8 mouse cellular contexts compared by ENCODE assay signal in genomic region chr2:163438619-163439451, GRCm38 (mm10). TPM values are rescaled to one million over a fixed set of nuclear protein-coding genes. Genes with fewer than 3 reads are reported as not detected.
DNase-seq lines count a peak whose midpoint lies in the region; ATAC-seq and TF ChIP-seq lines count a peak whose summit lies in the region.

No protein-coding gene starts in this region.

- TF ChIP-seq POLR2A in testis, adult 2 months (IDR thresholded peaks at IDR 0.05; ENCODE audit: control insufficient read depth, low read depth, low read length): no peak

- peak overlapping the region; percentile 75 for H3K9ac ChIP-seq in forebrain, embryonic 11.5 days (ENCODE audit: low read length)
- 0 out of 2 replicates have a peak overlapping the region, but pooled peaks have one; percentile 31 for H3K9ac ChIP-seq in intestine, embryonic 16.5 days (ENCODE audit: low read depth, low read length)

- TF ChIP-seq CTCF in testis, adult 2 months (IDR thresholded peaks at IDR 0.05; ENCODE audit: control insufficient read depth, insufficient read depth, insufficient replicate concordance, low read depth, low read length): no peak

- DNase-seq in left cerebral cortex, postnatal 4 days: peak; percentile 32
- DNase-seq in left cerebral cortex, postnatal 14 days (ENCODE audit: low spot score in 2 of 2): no peak
- DNase-seq in adrenal gland, postnatal 36 days: peak; percentile 65 to 77
- DNase-seq in forebrain, embryonic 11.5 days (ENCODE audit: low spot score): peak; percentile 75
- no peak for DNase-seq in spleen, adult 12 weeks (ENCODE audit: low spot score)

- H3K27me3 ChIP-seq in forebrain, embryonic 11.5 days (ENCODE audit: control insufficient read depth, insufficient read depth, low read length): peaks cover 3% of the 10 kb centered on the region; the same call in 1 of the 2 replicates
- peaks cover 9% of the 10 kb centered on the region for H3K27me3 ChIP-seq in intestine, embryonic 16.5 days (replicated peaks; ENCODE audit: control insufficient read depth, insufficient read depth, low read length)
- H3K27me3 ChIP-seq in testis, adult 2 months (ENCODE audit: control insufficient read depth, insufficient read depth, low read length): no peaks in the 10 kb centered on the region

- 3% methylated on average over 28 of the region's 30 CpGs for WGBS in forebrain, embryonic 11.5 days
- 1% methylated on average over 30 of the region's 30 CpGs for WGBS in intestine, embryonic 16.5 days

- no peaks in the 10 kb centered on the region for H3K4me1 ChIP-seq in forebrain, embryonic 11.5 days (replicated peaks; ENCODE audit: control insufficient read depth, insufficient read depth, low read length)
- peaks cover 6% of the 10 kb centered on the region; the same call in 1 of the 2 replicates for H3K4me1 ChIP-seq in intestine, embryonic 16.5 days (ENCODE audit: control insufficient read depth, insufficient read depth, low read length)
- H3K4me1 ChIP-seq in testis, adult 2 months (ENCODE audit: control insufficient read depth, insufficient read depth, low read length): peaks cover 7% of the 10 kb centered on the region

- peak; percentile 58; the same call in 1 of the 2 replicates for ATAC-seq in forebrain, embryonic 11.5 days (replicated peaks; ENCODE audit: low FRiP score)
- ATAC-seq in intestine, embryonic 16.5 days: no peak; the same call in 1 of the 2 replicates
- peak; percentile 65; the same call in 1 of the 2 replicates for ATAC-seq in megakaryocyte-erythroid progenitor cell, adult 5-6 weeks (replicated peaks; ENCODE audit: low FRiP score, low TSS enrichment, poor library complexity, severe bottlenecking)

- peak overlapping the region; percentile 19; the same call in 1 of the 2 replicates for H3K27ac ChIP-seq in forebrain, embryonic 11.5 days (ENCODE audit: low read depth, low read length)
- H3K27ac ChIP-seq in intestine, embryonic 16.5 days (ENCODE audit: low read length): no peak overlapping the region
- no peak overlapping the region for H3K27ac ChIP-seq in testis, adult 2 months (ENCODE audit: control insufficient read depth, insufficient read depth, low read depth, low read length)

- H3K4me3 ChIP-seq in forebrain, embryonic 11.5 days (ENCODE audit: low read depth, low read length): peak overlapping the region; percentile 54
- peak overlapping the region; percentile 39 for H3K4me3 ChIP-seq in intestine, embryonic 16.5 days (ENCODE audit: low read length)
- peak overlapping the region; percentile 58 for H3K4me3 ChIP-seq in testis, adult 2 months (ENCODE audit: control insufficient read depth, low read depth, low read length)

- H3K4me2 ChIP-seq in forebrain, embryonic 11.5 days (ENCODE audit: low read depth, low read length, severe bottlenecking): peak overlapping the region; percentile 68
- peak overlapping the region; percentile 50 for H3K4me2 ChIP-seq in intestine, embryonic 16.5 days (ENCODE audit: low read depth, low read length)

- no peaks in the 10 kb centered on the region for H3K36me3 ChIP-seq in forebrain, embryonic 11.5 days (ENCODE audit: control insufficient read depth, insufficient read depth, low read length)
- H3K36me3 ChIP-seq in intestine, embryonic 16.5 days (ENCODE audit: control insufficient read depth, insufficient read depth, low read length): no peaks in the 10 kb centered on the region
- no peaks in the 10 kb centered on the region for H3K36me3 ChIP-seq in testis, adult 2 months (ENCODE audit: control insufficient read depth, insufficient read depth, low read length)

- H3K9me3 ChIP-seq in forebrain, embryonic 11.5 days (ENCODE audit: control insufficient read depth, low read length): no peaks in the 10 kb centered on the region
- H3K9me3 ChIP-seq in intestine, embryonic 16.5 days (ENCODE audit: control insufficient read depth, low read length): no peaks in the 10 kb centered on the region

- intact Hi-C loops in left cerebral cortex, postnatal 4 days (cut with DNase I): no loop called here
- intact Hi-C loops in left cerebral cortex, postnatal 14 days (cut with DNase I): no loop called here

RNA-seq across cellular contexts. Expression of gene Gdap1l1, which starts 0.6 kb away (rescaled TPM):
- 10 to 100 TPM; 90.8 to 98.3 TPM for total RNA-seq in left cerebral cortex, postnatal 4 days (2021)
- total RNA-seq in left cerebral cortex, postnatal 14 days (2021): 10 to 100 TPM; 83.4 to 91.7 TPM
- total RNA-seq in adrenal gland, postnatal 36 days (2021): 1 to 10 TPM; 2.8 to 3.1 TPM
- polyA plus RNA-seq in forebrain, embryonic 11.5 days (2014; fragmentation: Nextera tagmentation; extraction: Ambion mirVana): 28.8 and 31.1 TPM in 2 replicates
- polyA plus RNA-seq in intestine, embryonic 16.5 days (2015; fragmentation: Nextera tagmentation; extraction: Ambion mirVana): 3.9 and 5.0 TPM in 2 replicates
- not detected in 2 replicates for total RNA-seq in megakaryocyte-erythroid progenitor cell, adult 5-6 weeks (2014; fragmentation: Nextera tagmentation)
- total RNA-seq in megakaryocyte-erythroid progenitor cell, adult 5-6 weeks (2017): not detected in 2 replicates
- polyA plus RNA-seq in testis, adult 2 months (2012; rRNA removed): 0.16 and 0.18 TPM in 2 replicates

RNA-seq across cellular contexts. Expression of gene Oser1, which starts 14.3 kb away (rescaled TPM):
- total RNA-seq in left cerebral cortex, postnatal 4 days (2021): 10 to 100 TPM; 23.3 to 23.7 TPM
- total RNA-seq in left cerebral cortex, postnatal 14 days (2021): 10 to 100 TPM; 20.5 to 21.4 TPM
- total RNA-seq in adrenal gland, postnatal 36 days (2021): 10 to 100 TPM; 37.2 to 43.4 TPM
- polyA plus RNA-seq in forebrain, embryonic 11.5 days (2014; fragmentation: Nextera tagmentation; extraction: Ambion mirVana): 80.7 and 85.5 TPM in 2 replicates
- 79.4 and 85.8 TPM in 2 replicates for polyA plus RNA-seq in intestine, embryonic 16.5 days (2015; fragmentation: Nextera tagmentation; extraction: Ambion mirVana)
- total RNA-seq in megakaryocyte-erythroid progenitor cell, adult 5-6 weeks (2014; fragmentation: Nextera tagmentation): 24.6 and 25.8 TPM in 2 replicates
- total RNA-seq in megakaryocyte-erythroid progenitor cell, adult 5-6 weeks (2017): 46.6 and 53.5 TPM in 2 replicates
- 209 and 304 TPM in 2 replicates for polyA plus RNA-seq in testis, adult 2 months (2012; rRNA removed)

RNA-seq across cellular contexts. Expression of gene Fitm2, which starts 33.6 kb away (rescaled TPM):
- total RNA-seq in left cerebral cortex, postnatal 4 days (2021): 10 to 100 TPM; 15.3 TPM
- total RNA-seq in left cerebral cortex, postnatal 14 days (2021): 10 to 100 TPM; 18.8 to 18.9 TPM
- total RNA-seq in adrenal gland, postnatal 36 days (2021): 10 to 100 TPM; 83.6 to 87.8 TPM
- 11.3 and 12.5 TPM in 2 replicates for polyA plus RNA-seq in forebrain, embryonic 11.5 days (2014; fragmentation: Nextera tagmentation; extraction: Ambion mirVana)
- polyA plus RNA-seq in intestine, embryonic 16.5 days (2015; fragmentation: Nextera tagmentation; extraction: Ambion mirVana): 10.4 and 10.6 TPM in 2 replicates
- total RNA-seq in megakaryocyte-erythroid progenitor cell, adult 5-6 weeks (2014; fragmentation: Nextera tagmentation): 3.3 and 6.6 TPM in 2 replicates
- 6.2 and 8.8 TPM in 2 replicates for total RNA-seq in megakaryocyte-erythroid progenitor cell, adult 5-6 weeks (2017)
- polyA plus RNA-seq in testis, adult 2 months (2012; rRNA removed): 3.4 and 3.6 TPM in 2 replicates

RNA-seq across cellular contexts. Expression of gene Jph2, which starts 41.0 kb away (rescaled TPM):
- total RNA-seq in left cerebral cortex, postnatal 4 days (2021): under 1 TPM; 0.54 to 0.74 TPM
- total RNA-seq in left cerebral cortex, postnatal 14 days (2021): under 1 TPM; 0.51 to 0.72 TPM
- 1 to 10 TPM; 3.4 to 5.3 TPM for total RNA-seq in adrenal gland, postnatal 36 days (2021)
- polyA plus RNA-seq in forebrain, embryonic 11.5 days (2014; fragmentation: Nextera tagmentation; extraction: Ambion mirVana): 0.08 and 0.25 TPM in 2 replicates
- polyA plus RNA-seq in intestine, embryonic 16.5 days (2015; fragmentation: Nextera tagmentation; extraction: Ambion mirVana): 6.3 and 7.5 TPM in 2 replicates
- total RNA-seq in megakaryocyte-erythroid progenitor cell, adult 5-6 weeks (2014; fragmentation: Nextera tagmentation): not detected in 2 replicates
- not detected in 2 replicates for total RNA-seq in megakaryocyte-erythroid progenitor cell, adult 5-6 weeks (2017)
- 2.3 and 3.6 TPM in 2 replicates for polyA plus RNA-seq in testis, adult 2 months (2012; rRNA removed)

RNA-seq across cellular contexts. Expression of gene R3hdml, which starts 53.3 kb away (rescaled TPM):
- under 1 TPM in 1 of 2 experiments, not detected in 1; 0.36 TPM for total RNA-seq in left cerebral cortex, postnatal 4 days (2021)
- total RNA-seq in left cerebral cortex, postnatal 14 days (2021): not detected
- total RNA-seq in adrenal gland, postnatal 36 days (2021): not detected
- polyA plus RNA-seq in forebrain, embryonic 11.5 days (2014; fragmentation: Nextera tagmentation; extraction: Ambion mirVana): not detected in 2 replicates
- polyA plus RNA-seq in intestine, embryonic 16.5 days (2015; fragmentation: Nextera tagmentation; extraction: Ambion mirVana): 0.20 and 0.24 TPM in 2 replicates
- not detected in 2 replicates for total RNA-seq in megakaryocyte-erythroid progenitor cell, adult 5-6 weeks (2014; fragmentation: Nextera tagmentation)
- not detected in 2 replicates for total RNA-seq in megakaryocyte-erythroid progenitor cell, adult 5-6 weeks (2017)
- polyA plus RNA-seq in testis, adult 2 months (2012; rRNA removed): not detected in 2 replicates

Comparison
In these comparisons a context has a peak if more than half of its experiments do, and no peak if none do; other contexts are left out.
1. DNase-seq: peak in left cerebral cortex, postnatal 4 days (single experiment), adrenal gland, postnatal 36 days (2 of 2) and forebrain, embryonic 11.5 days (single experiment); none in left cerebral cortex, postnatal 14 days (0 of 2) and spleen, adult 12 weeks (single experiment).
2. RNA of gene Gdap1l1, which starts 0.6 kb away (total RNA-seq): 90.8 to 98.3 TPM in left cerebral cortex, postnatal 4 days and 83.4 to 91.7 TPM in left cerebral cortex, postnatal 14 days; 2.8 to 3.1 TPM in adrenal gland, postnatal 36 days and not detected in megakaryocyte-erythroid progenitor cell, adult 5-6 weeks; every median in the first group is over 10 times any median in the second.
3. RNA of gene Fitm2, which starts 33.6 kb away (total RNA-seq): 83.6 to 87.8 TPM in adrenal gland, postnatal 36 days; 18.8 to 18.9 TPM in left cerebral cortex, postnatal 14 days, 15.3 TPM in left cerebral cortex, postnatal 4 days and 3.3 to 8.8 TPM in megakaryocyte-erythroid progenitor cell, adult 5-6 weeks; every median in the first group is over 4 times any median in the second.
4. Peak in every context shown above with its lines, with median percentiles within 50 percentile points of each other: H3K4me3 ChIP-seq.